Mouse (Mus musculus) cerebellum, adult (tissue): ENCODE measurements around the gene Rimbp2.

Source experiments
- ATAC-seq: cut with Nextera tagmentation; 2 replicates; pipeline ENCODE4 v1.9.2; 2017; ENCODE audit warnings: mild to moderate bottlenecking, moderate library complexity, mixed read lengths; ENCODE audit not compliant: insufficient number of reproducible peaks, low FRiP score, low TSS enrichment

Gene Rimbp2

GRCm38 (mm10) chr5:128852791-128853190, 100.5 kb downstream of the Rimbp2 start:
- ATAC-seq = no peak

DNA sequence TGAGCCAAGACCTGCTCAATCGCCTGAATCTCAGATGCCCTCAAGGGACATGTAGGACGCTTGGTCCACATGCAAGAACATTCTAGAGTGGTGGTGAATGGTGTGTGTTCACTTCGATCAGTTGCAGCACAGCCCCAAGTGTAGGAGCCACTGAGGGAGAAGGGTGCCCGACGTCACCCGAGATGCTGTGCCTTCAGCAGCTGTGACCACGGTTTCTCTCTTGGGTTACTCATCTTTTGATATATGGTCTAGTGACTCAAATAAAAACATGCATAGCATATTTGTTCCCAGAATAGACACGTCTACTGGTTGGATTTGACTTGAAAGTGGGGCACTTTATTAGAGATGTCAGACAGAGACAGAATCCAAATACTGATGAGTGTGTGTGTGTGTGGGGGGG, 105.5 kb downstream of the Rimbp2 start:
- no peak for ATAC-seq

GRCm38 (mm10) chr5:128846433-128847040, 106.7 kb downstream of the Rimbp2 start:
- no peak for ATAC-seq

- ATAC-seq = no peak
These were observed 108.3 kb downstream of the Rimbp2 start for GRCm38 (mm10) chr5:128845033-128845432.

- ATAC-seq = no peak
These were observed 109.3 kb downstream of the Rimbp2 start for GRCm38 (mm10) chr5:128843982-128844381.

GRCm38 (mm10) chr5:128841541-128841940, 111.7 kb downstream of the Rimbp2 start:
- ATAC-seq = no peak

DNA sequence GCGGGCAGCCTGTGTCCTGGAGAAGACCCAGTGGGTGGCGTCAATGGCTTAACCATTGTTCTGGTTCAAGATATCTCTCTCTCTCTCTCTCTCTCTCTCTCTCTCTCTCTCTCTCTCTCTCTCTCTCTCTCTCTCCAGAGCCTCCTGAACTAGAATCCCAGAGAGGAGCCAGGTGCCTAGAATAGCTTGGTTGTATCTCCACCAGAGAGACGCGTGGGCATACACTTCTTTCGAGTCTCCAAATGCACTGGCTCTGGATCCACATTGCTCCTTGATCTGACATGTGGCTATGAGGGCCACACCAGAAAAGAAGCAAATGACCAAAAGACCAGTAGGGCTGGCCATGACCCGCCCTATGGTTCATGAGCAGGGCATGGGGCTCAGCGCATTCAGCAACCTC, 116.2 kb downstream of the Rimbp2 start:
- ATAC-seq = no peak

- no peak for ATAC-seq
These were observed 119.2 kb downstream of the Rimbp2 start for GRCm38 (mm10) chr5:128834126-128834525.

DNA sequence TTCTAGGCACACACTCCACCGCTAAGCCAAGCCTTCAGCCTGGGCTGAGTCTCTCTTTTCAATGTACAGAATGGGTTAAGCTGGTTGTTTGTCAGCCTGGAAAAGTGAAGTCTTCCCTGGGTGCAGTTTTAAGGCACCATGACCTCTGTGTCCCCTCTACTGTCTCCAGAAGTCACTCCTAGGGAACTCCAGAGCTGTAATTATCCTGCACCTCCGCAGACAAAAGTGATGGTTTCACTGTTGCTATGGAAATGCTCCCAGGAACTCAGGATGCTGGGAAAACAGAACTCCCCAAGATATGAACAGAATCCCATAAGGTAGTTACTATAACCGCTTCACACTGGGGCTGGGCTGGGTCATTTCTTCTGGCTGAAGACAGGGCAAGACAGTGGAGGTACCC, 130.4 kb downstream of the Rimbp2 start:
- no peak for ATAC-seq

DNA sequence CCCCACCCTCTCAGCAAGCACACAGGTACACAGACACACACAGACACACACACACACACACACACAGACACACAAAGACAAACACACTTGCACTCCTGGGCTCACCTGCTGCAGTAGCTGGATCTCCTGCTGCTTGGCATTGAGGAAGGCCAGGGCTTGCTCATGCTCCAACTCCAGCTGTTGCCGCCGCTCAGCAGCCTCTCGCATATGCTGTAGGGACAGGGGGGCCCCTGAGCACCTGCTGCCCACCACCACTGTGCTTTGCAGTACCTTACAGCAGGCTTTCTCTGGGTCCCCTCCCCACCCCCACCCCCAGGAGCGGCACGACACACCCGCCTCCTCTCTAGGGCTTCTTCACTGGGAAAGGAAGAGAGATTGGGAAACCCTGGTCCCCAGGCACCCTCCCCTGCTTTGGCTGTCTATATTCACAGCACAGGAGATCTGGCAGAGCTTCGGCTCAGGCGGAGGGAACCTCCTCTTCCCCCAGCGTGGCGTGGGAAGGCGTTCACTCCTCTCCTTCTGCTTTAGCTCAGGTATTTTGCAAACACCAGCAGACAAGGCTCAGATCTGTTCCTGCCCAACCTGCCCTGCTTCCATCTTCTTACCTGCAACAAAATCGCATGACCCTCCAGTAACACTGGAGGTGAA, 133.5 kb downstream of the Rimbp2 start:
- ATAC-seq = no peak

DNA sequence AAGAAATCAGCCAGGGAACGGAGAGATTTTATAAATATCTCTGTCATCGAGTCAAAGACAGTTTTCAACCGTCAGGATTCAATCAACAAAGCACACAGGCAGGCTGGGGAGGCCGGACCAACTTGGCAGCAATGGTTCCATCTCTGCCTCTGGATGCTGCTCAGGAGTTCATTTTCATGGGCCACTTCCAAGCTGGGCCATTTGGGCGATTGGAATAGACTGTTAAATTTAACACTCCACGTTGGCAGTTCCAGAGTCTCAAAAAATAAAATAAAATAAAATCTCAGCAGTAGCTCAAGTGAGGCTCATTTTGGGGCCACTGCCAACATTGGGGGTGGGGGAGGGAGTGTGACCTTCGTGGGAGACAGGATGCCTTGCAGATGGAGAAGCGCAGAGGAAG, 137.7 kb downstream of the Rimbp2 start:
- ATAC-seq = no peak

- ATAC-seq = no peak
These were observed 138.2 kb downstream of the Rimbp2 start for GRCm38 (mm10) chr5:128815078-128815477.

DNA sequence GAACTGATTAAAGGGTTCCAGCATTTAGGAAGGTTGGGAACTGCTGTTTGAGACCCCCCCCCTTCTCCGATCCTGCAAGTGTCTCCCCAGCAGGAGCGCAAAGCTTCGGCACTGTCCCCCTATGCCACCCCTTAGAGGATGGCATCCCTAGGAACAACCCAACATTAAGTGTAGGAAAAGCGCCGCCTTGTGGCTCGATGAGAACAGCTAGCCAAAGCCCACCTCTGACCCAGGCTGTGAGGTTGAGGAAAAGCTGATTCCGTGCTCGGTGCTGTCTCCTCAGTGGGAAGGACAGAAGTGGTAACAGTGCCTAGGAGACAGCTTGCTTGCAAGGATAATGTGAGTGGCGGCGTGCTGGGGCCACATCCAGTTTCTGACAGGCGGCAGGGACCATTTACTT, 140.2 kb downstream of the Rimbp2 start:
- no peak for ATAC-seq

- no peak for ATAC-seq
These were observed 141.9 kb downstream of the Rimbp2 start for GRCm38 (mm10) chr5:128811431-128811830.

- ATAC-seq = no peak; the same call in 1 of the 2 replicates
These were observed 143.3 kb downstream of the Rimbp2 start for GRCm38 (mm10) chr5:128810006-128810405.

GRCm38 (mm10) chr5:128809406-128809805, 143.9 kb downstream of the Rimbp2 start:
- ATAC-seq = peak; percentile 12; the same call in 1 of the 2 replicates

- ATAC-seq = no peak
These were observed 144.6 kb downstream of the Rimbp2 start for GRCm38 (mm10) chr5:128808547-128809182.

DNA sequence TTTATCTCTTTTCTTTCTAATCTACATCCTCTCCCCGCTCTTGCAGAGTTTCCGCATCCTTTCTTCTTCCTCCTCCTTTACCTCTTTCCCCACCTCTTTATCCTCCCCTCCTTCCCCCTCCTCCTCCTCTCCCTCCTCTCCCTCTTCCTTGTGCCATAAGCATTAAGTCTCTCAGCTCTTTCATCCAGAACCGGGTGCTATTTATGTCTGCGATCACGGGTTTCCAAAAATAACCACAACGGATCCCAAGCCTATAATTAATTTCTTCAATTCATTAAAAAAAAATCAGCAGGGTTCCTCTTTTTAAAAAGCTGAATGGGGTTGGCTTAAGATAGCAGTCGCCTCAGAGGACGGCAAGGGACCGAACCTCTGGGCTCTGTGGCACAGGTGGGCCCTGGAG, 145.9 kb downstream of the Rimbp2 start:
- ATAC-seq = no peak

GRCm38 (mm10) chr5:128806296-128806998, 146.8 kb downstream of the Rimbp2 start:
- ATAC-seq = no peak

DNA sequence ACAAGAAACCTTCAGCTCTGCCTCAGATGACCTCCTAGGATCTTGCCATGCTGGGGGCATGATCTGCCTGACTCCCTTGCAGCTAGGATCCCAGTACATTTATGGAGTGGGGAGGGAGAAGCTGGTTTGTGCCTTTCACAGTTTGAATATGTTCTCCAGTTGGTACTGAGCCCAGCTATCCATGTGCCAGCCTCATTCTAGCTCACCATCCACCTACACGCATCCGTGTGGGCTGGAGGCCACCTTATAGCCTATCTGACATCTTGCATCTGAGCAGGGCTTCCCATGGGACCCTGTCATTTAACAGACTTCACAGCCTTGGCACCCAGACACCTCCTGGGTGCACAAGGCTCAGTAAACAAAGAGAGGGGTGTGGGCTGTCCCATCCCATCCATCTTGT, 148.2 kb downstream of the Rimbp2 start:
- no peak for ATAC-seq

- ATAC-seq = no peak
These were observed 152.7 kb downstream of the Rimbp2 start for GRCm38 (mm10) chr5:128800592-128800991.
